Mouse (Mus musculus) mesoderm, embryonic 11.5 days (tissue): ENCODE results near the gene Poglut1.

Experiments used
- DNase-seq: peaks from one replicate; pipeline ENCODE4 v3.0.0-alpha.2; 2012; ENCODE audit warnings: low read depth, low spot score

The Poglut1 gene

GRCm38 (mm10) chr16:38549479-38550396, at the start of gene Poglut1:
Gene Poglut1 (minus strand): TSS chr16:38550258.
- peak; percentile 79 for DNase-seq

GRCm38 (mm10) chr16:38598986-38599680, 49.1 kb upstream of the Poglut1 start:
- no peak for DNase-seq

GRCm38 (mm10) chr16:38596651-38597050, 46.6 kb upstream of the Poglut1 start:
- DNase-seq: no peak

GRCm38 (mm10) chr16:38596099-38596498, 46.0 kb upstream of the Poglut1 start:
- DNase-seq: no peak

GRCm38 (mm10) chr16:38594435-38594834, 44.4 kb upstream of the Poglut1 start:
- DNase-seq: no peak

GRCm38 (mm10) chr16:38592946-38593345, 42.9 kb upstream of the Poglut1 start:
- DNase-seq: no peak

- DNase-seq: no peak
Observed at GRCm38 (mm10) chr16:38592026-38592678, 42.1 kb upstream of the Poglut1 start.

- DNase-seq: no peak
Observed at GRCm38 (mm10) chr16:38591506-38591905, 41.4 kb upstream of the Poglut1 start.

- DNase-seq: no peak
Observed at GRCm38 (mm10) chr16:38587572-38587971, 37.5 kb upstream of the Poglut1 start.

GRCm38 (mm10) chr16:38587163-38587562, 37.1 kb upstream of the Poglut1 start:
- no peak for DNase-seq

- no peak for DNase-seq
Observed at GRCm38 (mm10) chr16:38585186-38585585, 35.1 kb upstream of the Poglut1 start.

- no peak for DNase-seq
Observed at GRCm38 (mm10) chr16:38584761-38585160, 34.7 kb upstream of the Poglut1 start.

- DNase-seq: no peak
Observed at GRCm38 (mm10) chr16:38571481-38571880, 21.4 kb upstream of the Poglut1 start.

- DNase-seq: no peak
Observed at GRCm38 (mm10) chr16:38568192-38568591, 18.1 kb upstream of the Poglut1 start.

- DNase-seq: no peak
Observed at GRCm38 (mm10) chr16:38563516-38563915, 13.5 kb upstream of the Poglut1 start.

GRCm38 (mm10) chr16:38562968-38563327, 12.9 kb upstream of the Poglut1 start:
- DNase-seq: no peak

GRCm38 (mm10) chr16:38562131-38562967, 12.3 kb upstream of the Poglut1 start:
- DNase-seq: peak; percentile 97

GRCm38 (mm10) chr16:38558221-38558748, 8.2 kb upstream of the Poglut1 start, which contains the start of gene Tmem39a:
Gene Tmem39a (plus strand): TSS chr16:38558698.
- no peak for DNase-seq

GRCm38 (mm10) chr16:38555988-38556387, 5.9 kb upstream of the Poglut1 start:
- DNase-seq: no peak

GRCm38 (mm10) chr16:38548000-38548399, 2.1 kb downstream of the Poglut1 start:
- DNase-seq: no peak
